Mouse (Mus musculus): ENCODE measurements at regions not wholly inside any gene's neighbourhood (a gene's known extent, or its start where the extent isn't known, plus 50 kb on each side); places are given as distances from the start of the nearest gene placed in this dataset.
A peak's percentile ranks its signal among the peaks of the same experiment; 100 is the strongest.

DNA sequence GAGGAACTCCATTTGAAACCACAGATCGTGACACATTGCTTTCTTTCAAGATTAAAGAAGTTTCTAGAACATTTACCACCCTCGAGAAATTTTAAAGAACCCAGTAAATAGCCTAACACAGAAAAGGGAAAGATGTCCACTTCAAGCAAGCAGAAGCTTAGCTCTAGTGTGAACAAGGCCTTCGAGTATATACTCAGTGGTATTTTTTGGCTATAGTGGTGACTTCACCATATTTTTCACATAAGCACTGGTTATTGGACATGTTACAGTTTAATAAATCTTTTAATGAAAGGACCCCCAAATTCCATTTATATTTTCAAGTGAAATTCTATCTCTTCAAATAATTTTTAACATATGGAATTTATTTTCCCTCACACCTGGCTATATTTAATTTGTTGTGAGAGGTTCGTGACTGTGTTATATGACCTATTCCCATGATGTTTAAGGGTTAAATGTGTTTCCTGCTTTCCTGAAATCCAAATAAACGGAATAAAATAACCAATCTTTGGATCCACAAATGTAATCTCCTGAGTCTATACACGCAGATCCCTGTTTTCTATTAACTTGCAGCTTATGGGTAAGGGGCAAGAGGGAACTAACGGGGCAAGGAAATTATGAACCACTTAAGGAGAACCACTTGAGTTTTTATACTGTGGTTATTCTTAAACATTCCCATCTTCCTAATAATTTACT lies 60.6 kb upstream of the Tas2r134 start:
- no peak for ATAC-seq (replicated peaks; ENCODE audit: low read depth, poor library complexity, severe bottlenecking)

DNA sequence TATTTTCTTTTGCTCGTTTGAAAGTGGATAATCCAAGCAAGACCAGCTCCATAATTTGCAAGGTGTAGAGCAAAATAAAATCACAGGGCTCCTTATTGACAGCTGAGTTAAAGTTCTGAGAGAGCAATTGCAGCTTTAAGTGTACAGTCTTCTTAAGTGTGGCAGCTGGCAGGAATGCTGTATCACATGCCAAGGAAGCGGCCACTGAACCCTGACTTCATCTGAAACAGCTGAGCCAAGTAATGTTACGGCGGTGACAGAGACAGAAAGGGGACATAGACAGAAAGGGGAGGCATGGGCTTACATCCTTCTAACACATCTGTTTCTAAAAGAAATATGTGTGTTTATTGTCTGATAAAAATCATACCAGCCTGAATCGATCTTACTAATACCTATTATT lies 63.4 kb upstream of the Tas2r134 start:
- no peak for ATAC-seq (replicated peaks; ENCODE audit: low read depth, poor library complexity, severe bottlenecking)

DNA sequence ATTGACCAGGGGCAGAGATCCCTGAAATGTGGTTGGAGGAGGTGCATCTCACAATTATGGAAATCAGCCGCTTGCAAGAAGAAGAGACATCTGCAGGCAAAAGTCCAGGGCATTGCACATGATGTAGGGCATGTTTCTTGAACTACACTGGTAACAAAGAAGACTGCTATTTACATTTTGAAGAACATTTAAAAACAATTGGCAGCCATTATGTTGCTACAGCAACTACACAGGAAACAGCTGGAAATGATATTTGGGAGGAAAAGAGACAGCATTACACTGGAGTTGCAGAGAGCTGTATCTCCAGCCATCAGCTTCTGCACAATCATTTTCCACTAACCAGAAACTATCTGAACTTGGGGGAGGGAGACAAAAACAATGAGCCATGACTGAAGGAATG lies 64.1 kb upstream of the Tas2r134 start:
- ATAC-seq (replicated peaks; ENCODE audit: low read depth, poor library complexity, severe bottlenecking): no peak

DNA sequence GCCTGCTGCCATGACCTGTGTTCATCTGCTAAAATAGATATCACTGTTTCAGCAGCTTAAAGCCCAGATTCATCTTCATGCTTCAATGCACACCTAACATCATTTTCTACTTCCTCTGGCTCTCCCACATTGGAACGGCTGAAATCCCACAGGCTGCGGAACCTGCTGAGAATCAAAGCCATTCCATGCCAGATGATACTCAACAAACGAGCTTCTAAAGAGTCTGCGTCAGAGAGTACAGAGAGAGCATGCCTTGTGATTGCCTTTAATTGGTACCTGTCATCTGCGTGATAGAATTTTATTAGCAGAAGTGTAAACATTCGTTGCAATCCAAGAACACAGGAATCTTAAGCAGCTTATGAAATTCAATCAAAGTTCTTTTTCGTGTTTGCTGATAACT lies 76.4 kb upstream of the Tas2r134 start:
- ATAC-seq (replicated peaks; ENCODE audit: low read depth, poor library complexity, severe bottlenecking): no peak

DNA sequence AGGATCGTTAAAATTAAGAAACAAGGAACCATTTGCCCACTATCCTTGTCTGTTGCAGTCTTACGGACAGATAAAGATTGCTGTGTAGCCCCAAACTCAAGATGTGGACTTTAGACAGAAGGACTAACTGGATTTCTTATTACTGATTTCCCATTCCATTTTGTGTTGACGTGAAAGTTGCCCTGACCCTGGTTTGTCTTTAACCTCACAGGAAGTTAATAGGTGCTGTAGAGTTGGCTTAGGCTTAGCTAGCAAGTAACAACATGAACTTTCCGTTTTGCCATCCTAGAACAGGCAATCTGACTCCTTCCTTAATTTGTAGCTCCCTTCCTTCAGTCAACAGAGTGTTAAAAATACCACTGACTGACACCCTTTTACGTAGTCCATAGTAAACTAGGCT lies 78.2 kb upstream of the Tas2r134 start:
- ATAC-seq (replicated peaks; ENCODE audit: low read depth, poor library complexity, severe bottlenecking): no peak

DNA sequence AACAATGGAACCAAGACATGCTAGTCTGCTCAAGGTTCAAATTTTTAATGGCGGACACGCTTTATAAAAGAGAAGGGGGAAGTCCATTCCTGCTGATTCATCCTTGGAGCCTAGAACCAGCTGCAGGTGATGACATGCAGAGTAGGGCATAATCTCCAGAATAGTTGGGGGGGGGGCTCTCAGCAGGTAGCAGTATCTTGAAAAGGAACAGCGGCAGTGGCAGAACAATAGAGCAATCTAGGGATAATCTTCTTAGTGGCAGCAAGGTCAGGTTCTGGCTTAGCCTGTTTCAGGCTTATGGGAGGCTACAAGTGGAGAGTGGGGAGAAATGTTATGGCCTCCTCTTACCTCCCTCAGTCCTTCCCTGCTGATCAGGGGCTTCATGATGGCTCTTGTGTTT lies 81.1 kb upstream of the Tas2r134 start:
- ATAC-seq (replicated peaks; ENCODE audit: low read depth, poor library complexity, severe bottlenecking): no peak

DNA sequence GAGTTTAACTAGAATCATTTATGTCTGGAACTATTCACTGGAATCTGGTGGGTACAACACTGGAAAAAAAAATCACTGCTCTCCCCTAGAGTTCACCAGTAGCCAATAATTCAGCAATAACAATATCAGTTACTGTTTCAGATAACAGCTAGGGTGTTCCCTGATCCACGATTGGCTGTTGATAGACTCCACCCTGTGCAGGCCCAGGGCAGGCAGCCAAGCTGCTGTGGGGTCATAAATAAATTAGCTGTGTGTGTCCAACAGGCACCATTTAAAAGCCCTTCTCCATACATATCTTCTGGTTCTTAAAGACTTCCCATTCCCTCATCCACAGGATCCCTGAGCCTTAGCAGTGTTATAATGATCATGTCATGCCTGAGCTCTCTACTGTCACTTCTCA lies 83.4 kb upstream of the Tas2r134 start:
- no peak for ATAC-seq (replicated peaks; ENCODE audit: low read depth, poor library complexity, severe bottlenecking)

DNA sequence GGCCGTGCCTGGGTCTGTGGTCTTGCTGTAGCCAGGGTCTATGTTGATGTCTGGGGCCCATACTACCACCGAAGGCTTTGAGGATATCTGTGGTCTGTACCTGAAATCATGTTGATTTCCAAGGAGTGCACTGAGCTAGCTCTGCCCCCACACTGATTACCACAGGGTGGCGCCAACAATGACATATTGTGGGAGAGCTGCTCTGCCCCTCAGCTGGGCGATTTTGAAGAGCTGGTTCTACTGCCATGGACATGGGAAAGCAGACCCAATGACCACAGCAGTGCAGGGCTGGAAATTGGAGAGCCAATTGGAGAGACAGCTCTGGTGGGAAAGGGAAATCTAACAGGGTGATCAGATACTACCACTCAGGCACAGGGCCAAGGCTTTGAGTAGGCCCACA lies 85.0 kb upstream of the Tas2r134 start:
- 0 out of 2 replicates have a peak, but pooled peaks have one; percentile 52 for ATAC-seq (replicated peaks; ENCODE audit: low read depth, poor library complexity, severe bottlenecking)

DNA sequence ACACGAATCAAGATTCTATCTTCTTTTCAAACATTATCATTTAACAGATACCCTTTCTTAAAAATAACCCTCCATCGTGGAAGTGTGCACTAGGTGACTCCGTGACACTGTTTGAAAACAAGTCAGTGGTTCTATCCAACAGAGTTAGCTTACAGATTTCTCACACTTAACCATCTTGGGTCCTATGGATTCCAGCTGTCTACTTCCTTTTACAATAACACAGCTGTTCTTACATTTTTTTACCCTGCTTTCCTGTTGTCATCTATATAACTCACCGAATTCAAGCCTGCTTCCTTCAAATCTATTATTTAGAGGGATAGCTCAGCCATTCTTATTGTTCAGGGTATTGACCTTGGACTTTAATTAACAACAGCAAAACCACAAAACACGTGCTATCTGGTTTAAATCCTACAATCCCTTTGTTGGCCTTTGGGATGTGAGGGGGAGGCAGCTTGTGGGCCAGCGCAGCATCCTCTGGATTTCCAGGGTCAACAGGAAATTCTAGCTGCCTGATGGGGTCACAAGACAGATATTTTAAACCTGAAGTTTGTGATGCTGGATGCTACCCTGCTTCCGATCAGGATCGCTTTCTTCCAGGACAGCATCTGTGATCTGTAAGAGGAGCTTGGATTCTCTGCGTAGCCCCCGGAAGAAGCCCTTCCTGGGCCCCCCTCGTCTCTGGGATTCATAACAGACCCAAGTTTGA lies 94.4 kb upstream of the Tas2r134 start:
- ATAC-seq (replicated peaks; ENCODE audit: low read depth, poor library complexity, severe bottlenecking): no peak

DNA sequence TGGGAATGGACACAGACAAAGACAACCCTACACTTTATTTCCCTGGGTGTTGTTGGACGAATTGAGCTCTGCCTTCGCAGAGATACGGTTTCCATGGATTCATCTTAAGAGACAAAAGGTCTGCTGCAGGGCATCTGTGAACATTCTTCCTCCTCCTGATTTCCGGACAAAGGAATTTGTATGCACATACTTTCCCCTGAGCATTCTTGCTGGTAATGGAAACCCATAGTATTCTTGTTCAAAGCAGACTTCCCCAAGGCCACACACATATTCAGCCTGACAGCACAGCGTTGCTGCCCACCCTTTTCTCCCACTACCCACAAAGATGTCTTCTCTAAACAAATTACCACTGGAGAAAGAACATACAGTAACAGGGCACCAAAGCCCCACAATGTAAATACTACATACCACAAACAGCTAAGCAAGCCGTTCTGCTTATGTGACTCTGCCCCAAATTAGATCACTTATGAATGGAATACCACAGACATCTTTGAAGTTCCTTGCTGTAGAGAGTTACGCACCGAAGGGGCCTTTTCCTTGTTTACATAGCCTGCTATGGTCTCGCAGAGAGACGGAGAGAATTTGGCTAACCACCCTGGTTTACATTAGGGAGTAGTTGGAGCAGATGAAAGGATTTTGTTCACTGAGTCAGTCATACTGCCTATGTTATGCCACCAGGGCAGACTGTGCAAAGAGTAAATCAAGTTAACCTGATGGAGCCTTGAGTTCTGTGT lies 96.0 kb upstream of the Tas2r134 start:
- ATAC-seq (replicated peaks; ENCODE audit: low read depth, poor library complexity, severe bottlenecking): no peak

DNA sequence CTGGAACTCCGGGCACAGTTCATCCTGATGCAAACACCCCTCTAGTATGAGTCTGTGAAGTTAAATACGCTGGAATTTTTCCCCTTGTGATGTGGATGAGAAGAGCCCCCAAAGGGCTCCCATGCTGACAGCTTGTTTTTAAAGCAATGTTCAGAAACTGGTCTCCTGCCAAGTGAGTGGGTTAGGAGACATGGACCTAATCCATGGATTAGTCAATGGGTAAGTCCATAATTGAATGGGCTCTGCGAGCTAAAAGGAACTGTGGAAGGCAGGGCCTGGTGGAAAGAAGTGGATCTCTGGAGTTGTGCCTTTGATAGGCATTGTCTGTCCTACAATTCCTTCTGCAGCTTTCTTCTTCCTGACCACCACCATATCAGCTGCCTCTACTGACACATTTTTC lies 104.5 kb upstream of the Tas2r134 start:
- ATAC-seq (replicated peaks; ENCODE audit: low read depth, poor library complexity, severe bottlenecking): no peak

DNA sequence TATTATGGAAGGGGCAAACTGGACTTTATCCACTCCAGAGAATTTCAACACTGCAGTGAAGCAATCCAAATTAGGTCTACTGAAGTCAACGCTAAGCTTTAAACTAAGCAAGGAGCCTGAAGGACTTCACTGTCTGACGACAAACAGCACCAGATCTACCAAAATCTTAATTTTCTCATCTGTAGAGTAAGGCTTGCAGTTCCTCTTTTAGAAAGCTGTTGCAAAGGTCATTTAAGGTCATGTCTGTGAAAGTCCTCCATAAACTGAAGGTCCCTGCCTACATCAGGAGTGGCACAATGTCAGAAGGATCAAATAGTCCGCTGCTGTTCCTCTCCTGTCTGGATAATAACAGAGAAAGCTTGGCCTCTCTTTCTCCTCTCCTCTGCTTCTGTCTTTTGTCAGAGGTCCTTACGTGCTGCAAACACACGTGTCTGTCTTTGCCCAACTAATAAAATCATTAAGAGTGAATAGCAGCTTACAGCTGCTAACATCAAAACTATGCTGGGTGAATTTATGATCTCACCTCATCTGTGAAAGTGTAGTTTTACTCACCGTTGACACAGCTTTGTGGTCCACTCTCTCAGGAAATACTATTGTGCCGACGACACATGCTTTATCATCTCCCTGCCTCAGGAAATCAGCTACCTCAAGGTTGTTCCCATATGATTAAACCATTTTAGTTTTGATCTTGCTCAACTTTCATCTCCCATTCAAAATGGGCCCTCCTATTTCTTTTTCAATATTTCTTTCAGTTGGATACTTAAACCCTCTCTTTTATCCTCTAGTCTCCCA lies 117.9 kb upstream of the Tas2r134 start:
- ATAC-seq (replicated peaks; ENCODE audit: low read depth, poor library complexity, severe bottlenecking): peak; percentile 66

DNA sequence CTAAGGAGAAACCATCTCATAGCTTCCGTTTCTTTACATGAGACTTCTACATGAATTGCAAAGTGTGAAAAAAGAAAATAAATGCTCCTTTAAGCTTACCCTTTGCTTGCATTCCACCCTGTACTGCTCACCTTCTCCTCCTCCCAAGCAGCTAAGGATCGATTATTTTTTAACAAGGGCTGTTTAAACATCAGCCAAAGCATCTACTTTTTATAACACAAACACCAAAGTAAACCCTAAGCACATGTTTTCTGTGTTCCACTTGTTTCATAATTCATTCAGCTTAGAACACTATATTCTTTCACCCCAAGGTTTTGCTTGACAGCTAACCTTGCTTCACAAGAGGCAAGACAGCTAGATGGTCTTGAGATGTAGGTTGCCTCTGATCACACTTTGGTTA lies 129.4 kb upstream of the Tas2r134 start:
- ATAC-seq (replicated peaks; ENCODE audit: low read depth, poor library complexity, severe bottlenecking): no peak

DNA sequence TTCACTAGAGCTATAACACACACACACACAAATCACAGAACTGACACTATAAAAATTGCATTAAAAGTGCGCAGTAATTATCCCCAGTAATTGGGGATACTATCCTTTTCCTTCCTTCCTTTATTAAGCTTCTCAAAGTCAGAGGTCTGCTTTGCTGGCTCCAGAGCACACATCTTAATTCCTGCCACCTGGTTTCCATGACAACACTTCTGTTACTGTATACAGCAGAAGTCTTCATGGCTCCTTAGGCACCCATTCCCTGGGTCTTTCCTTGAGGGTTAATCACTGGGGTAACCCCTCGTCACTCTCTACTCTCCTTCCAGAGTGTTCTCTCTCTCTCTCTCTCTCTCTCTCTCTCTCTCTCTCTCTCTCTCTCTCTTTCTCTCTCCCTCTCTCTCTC lies 153.6 kb upstream of the Tas2r134 start:
- no peak for ATAC-seq (replicated peaks; ENCODE audit: low read depth, poor library complexity, severe bottlenecking)

DNA sequence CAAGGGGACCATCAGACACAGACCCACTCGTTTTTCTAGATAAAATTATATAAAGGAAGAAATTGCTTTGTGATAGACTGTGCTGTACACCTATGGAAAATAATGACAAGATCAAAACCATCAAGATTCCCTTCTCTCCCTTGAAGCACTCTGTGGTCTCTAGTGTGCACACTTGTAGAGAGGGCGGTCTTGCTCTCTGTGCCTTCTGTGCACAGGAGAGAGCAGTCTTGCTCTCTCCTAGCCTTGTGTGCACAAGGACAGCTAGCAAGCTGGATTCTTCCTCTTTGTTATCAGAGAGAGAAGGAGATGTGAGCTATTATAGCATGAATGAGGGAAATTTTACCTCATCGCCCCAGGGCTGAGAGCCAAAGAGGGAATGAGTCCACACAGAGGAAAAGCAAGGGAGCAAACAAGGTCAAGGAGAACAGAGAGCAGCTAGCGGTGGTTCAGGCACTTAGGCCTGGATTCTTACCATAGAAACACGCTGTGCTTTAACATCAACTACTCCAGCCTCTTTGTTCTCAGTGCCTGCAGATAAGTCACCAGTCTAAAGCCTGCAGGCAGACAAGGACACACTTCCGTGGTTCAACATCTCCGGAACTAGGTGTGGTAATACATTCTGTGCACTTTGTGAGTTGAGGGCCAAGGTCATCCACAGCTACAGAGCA lies 160.2 kb upstream of the Tas2r134 start:
- no peak for ATAC-seq (replicated peaks; ENCODE audit: low read depth, poor library complexity, severe bottlenecking)

DNA sequence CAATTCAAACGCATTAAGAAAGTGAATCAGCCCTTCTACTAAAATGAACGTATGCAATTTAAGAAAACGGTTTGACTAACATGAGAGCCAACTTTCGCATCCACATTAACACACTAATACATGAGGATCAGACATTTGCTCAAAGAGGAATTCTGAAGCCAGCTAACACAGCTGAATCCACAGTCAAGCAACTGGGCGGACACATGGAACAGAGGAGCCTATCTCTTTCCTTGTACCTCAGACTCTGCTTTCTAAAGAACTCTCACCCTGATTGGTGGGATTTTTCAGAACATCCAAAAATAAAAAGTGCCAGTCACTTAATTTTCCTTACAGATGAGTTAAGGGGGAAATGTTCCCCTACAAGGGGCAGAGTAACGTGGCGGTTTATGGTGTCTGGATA lies 161.3 kb upstream of the Tas2r134 start:
- no peak for ATAC-seq (replicated peaks; ENCODE audit: low read depth, poor library complexity, severe bottlenecking)

DNA sequence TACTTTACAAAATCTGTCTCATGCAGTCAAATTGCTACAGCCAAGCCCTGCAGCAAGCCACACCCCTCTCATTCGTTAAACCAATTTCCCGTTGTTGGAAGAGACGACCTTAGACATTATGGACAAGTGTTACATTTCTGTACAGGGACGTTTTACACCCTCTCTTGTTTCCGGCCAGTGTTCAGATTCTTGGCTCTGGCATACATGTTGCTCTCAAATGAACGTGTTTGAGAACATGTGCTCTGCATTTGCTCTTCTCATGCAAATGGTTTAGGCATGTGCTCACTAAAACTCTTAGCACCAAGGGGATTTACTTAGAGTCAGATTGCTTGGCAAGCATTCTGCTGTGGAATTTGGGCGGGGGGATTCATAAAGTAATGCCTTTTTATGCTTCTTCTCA lies 161.7 kb upstream of the Tas2r134 start:
- no peak for ATAC-seq (replicated peaks; ENCODE audit: low read depth, poor library complexity, severe bottlenecking)

DNA sequence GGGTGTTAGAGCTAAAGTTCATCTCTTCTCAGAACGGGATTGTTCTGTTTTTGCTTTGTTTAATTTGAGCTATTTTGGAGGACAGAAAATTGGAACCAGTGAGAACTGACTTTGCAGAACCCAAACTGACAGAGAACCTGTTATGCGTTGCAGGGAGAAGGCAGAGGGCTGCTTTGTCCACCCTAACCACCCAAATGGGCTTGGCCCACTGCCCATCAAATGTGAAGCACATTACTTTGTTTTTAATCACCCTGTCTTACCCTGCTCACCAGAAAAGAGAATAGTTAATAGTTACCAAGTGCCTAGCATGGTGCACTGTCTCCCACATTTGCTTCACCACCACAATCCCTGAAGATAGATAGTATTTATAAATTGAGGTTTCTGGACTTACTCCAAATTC lies 163.0 kb upstream of the Tas2r134 start:
- ATAC-seq (replicated peaks; ENCODE audit: low read depth, poor library complexity, severe bottlenecking): no peak

DNA sequence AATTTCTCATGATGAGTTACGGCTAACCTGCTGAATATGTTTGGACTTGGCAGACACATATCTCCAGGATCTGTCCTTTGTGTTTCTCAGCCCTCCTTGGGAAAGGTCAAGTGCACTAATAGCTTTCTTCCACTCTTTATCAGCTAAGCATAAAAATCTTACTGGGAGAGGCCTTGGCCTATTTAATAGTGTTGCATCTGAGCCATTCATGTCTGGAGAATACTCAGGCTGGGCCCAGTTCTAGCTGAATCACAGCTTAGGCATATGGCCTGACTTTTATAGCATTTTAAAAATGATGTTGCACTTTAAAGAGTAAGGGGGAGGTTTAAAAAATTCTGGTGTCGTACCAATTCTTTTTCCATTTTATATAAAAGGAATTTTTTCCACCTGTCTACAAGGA lies 166.4 kb upstream of the Tas2r134 start:
- ATAC-seq (replicated peaks; ENCODE audit: low read depth, poor library complexity, severe bottlenecking): no peak

DNA sequence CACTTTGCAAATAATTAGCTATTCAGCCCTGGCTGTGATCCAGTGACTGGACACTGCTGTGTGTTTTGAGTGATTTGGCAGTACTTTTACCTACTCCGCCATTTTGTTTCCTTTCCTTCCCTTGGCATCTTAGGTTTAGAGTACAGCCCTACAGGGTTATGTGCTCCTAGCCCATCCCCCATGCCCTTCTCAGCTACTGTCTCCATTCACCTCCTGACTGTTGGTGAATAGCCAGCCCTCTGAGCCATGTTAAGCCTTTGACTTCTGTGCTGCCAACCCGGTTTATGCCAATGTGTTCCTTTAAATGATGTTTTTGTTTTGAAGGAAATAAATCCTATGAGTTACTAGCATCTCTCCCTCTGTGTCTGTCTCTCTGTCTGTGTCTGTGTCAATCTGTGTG lies 167.8 kb upstream of the Tas2r134 start:
- no peak for ATAC-seq (replicated peaks; ENCODE audit: low read depth, poor library complexity, severe bottlenecking)

Data from common myeloid progenitor, adult 5-6 weeks (primary cell).